Mouse (Mus musculus) MEL-GATA-1-ER (cell line): ENCODE data around the gene Tmem39b.
"Not testable (repeated sequence)": the region's sequence is repeated elsewhere in the genome, so short reads cannot be mapped to it uniquely, and the experiment has no call there.

Source experiments
- DNase-seq: peaks from one replicate; pipeline ENCODE4 v3.0.0-alpha.2; 2012; ENCODE audit warnings: low read depth; ENCODE audit errors: extremely low read depth

Tmem39b gene

DNA sequence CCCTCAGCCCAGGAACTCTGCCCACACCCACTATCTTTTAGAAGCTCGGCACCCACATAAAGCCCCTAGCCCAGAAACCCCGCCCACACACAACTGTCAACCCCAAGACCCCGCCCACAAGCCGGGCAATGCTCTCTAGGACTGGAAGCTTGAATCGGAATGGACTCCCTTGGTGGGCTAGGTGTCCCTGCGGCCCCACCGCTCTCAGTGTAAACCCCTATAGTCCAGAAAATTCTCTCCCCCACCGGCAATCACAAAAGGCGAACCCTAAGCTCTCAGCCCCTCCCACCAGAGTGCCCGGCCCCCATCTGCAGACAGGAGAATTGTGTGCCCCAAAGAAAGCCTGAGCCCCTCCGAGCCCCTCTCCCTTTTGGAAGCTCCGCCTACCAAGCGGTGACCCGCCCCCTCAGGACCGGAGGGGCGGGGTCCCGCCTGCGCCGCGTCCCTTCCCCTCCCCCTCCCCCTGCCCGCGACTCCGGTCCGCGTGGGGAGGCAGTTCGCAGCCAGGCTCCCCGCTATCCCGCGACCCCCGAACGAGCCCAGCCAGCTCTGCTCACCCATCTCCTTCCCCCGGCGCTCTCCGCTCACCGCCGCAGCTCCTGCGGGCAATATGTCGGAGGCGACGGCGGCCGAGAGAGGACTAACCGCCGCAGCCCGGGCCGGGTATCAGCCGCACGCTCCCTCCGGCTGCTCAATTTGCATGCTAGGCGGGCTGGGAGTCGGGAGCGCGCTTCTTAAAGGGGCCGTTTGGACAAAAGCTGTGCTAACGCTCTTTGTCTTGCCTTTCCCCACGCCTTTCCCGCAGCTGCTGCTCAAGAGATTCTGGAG, at the start of gene Tmem39b:
Gene Tmem39b, minus strand, starts transcription at position 681 of the 828 bp plus-strand sequence.
- peak; percentile 79 for DNase-seq

DNA sequence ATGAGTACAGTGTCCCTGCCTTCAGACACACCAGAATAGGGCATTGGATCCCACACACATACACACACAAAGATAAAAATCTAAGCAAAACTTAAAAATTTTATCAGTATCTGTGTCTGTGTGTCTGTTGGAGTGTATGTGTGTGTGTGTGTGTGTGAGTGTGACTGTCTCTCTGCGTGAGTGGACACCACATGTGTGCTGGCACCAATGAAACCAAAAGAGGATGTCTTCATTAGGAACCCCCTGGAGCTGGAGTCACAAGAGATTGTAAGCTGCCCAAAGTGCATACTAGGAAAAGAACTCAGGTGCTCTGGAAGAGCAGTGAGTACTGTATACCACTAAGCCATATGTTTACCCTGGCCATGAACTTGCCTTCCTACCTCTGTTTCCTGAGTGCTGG, 49.5 kb upstream of the Tmem39b start:
- no peak for DNase-seq

GRCm38 (mm10) chr4:129743494-129743893, 46.9 kb upstream of the Tmem39b start:
- no peak for DNase-seq

- DNase-seq: no peak
Observed at GRCm38 (mm10) chr4:129743010-129743390, 46.4 kb upstream of the Tmem39b start.

DNA sequence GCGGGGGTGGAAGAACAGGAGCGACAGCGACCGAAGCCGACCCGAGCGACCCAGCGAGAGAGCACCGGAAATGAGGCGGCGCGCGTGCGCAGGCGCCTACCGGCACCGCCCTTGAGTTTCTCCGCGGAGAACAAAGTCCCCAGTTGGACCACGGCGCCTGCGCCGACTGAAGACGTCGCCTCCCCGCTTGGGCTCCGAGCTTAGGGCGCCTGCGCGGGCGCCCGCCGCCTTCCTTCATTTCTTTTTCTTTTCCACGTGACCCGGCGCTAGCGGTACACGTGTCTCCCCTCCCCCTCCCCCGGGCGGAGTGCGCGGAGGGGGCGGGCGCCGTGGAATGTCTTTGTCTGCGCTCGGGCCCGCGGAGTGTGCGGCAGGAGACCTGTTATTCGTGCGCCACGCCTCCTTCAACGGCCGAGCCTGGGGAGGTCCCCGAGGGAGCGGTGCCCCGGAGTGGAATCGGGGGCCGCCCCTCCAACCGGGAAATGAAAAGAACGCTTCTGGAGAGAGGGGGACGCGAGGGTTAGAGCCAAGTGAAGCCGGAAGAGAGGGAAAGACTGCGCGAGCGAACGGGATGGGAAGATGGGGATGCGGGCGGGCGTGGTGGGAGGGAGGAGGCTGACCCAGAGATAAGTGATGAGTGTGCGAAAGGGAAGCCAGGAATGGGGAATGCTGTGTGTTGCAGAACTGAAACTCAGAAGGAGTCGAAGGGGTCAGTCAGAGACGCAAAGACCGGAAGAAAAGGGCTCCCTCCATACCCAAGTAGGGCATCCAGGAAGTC, 45.8 kb upstream of the Tmem39b start, which contains the start of gene Khdrbs1:
Gene Khdrbs1, minus strand, starts transcription at position 72 of the 778 bp plus-strand sequence.
- DNase-seq: peak; percentile 87

- no peak for DNase-seq
Observed at GRCm38 (mm10) chr4:129741974-129742231, 45.3 kb upstream of the Tmem39b start.

GRCm38 (mm10) chr4:129741251-129741973, 44.8 kb upstream of the Tmem39b start:
- no peak for DNase-seq

DNA sequence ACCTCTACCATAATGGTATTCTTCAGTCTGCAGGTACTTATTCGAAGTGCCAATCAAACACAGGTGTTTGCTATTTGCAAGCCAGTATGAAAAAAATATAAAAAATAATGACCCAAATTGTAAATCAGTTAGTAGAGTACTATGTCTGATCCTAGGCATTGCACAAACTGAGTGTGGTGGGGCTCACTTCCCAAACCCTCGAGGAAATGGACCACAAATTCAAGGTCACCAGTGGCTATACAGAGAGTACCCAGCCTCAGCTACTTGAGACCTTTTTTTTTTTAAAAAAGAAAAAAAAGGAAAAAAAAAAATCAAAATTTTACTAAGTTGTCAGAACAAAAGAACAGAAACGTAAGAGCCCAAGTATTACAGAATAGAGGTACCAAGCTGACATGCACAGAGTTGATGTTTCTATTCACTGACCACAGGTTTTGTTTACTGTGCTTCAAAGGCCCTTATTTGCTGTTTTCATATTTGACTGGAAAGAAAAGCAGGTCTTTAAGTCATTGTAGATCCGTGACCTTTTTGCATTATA, 42.5 kb upstream of the Tmem39b start:
- DNase-seq: no peak

- no peak for DNase-seq
Observed at GRCm38 (mm10) chr4:129736173-129736572, 39.5 kb upstream of the Tmem39b start.

DNA sequence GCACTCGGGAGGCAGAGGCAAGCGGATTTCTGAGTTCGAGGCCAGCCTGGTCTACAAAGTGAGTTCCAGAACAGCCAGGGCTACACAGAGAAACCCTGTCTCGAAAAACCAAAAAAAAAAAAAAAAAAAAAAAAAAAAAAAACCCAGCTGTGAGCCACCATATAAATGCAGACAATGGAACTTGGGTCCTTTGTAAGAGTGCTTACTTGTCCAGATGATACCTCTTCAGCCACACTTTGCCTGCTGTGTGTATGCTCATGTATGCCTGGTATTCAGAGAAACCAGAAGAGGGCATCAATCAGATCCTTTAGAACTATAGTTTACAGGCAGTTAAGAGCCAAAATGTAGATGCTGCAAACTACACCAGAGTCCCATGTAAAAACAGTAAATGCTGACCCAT, 38.8 kb upstream of the Tmem39b start:
- DNase-seq: not testable (repeated sequence)

DNA sequence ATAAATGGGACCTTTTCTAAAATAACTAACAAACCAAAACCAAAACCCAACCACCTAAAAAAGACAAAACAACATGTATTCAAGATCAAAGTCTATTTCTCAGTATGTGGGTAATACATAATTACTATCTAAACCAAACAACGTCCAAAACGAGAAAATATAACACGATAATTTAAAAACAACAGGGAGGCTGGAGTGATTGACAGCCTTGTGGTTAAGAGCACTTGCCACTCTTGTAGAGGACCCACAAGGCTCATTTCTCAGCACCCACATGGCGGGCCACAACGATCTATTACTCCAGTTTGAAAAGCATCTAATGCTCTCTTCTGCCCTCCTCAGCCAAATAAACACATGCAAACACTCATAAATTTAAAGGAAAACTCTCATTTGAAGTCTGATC, 34.8 kb upstream of the Tmem39b start:
- DNase-seq: no peak

GRCm38 (mm10) chr4:129716310-129716709, 19.7 kb upstream of the Tmem39b start:
- DNase-seq: no peak

DNA sequence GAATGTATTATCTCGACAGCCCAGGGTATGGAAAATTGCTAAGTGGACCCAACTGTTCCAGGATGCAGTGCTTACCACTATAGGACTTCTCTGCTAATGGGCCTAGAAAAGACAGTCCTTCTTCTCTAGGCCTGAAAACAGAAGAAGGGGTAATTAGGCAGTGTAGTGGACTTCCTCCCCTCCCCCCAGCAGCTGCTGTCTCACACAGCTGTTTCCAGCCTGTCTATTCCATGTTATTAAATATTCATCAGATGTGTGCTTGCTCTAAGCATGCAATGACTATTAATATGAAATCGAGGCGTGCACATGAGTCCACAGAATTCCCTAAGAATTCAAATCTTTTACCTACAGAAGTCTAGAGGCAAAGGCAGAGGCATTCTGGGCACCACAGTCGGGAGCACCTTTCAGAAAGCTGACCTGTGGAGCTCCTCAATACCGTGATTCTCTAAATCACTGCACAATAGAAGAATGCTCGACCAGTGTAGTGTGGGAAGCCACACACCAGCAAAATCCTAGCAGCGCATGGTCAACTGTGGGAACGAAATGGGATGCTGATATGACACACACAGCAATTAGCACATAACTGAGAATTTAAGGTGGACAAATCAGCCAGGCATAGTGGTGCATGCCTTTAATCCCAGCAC, 13.0 kb upstream of the Tmem39b start:
- DNase-seq: no peak

GRCm38 (mm10) chr4:129706750-129707149, 10.1 kb upstream of the Tmem39b start:
- DNase-seq: no peak

DNA sequence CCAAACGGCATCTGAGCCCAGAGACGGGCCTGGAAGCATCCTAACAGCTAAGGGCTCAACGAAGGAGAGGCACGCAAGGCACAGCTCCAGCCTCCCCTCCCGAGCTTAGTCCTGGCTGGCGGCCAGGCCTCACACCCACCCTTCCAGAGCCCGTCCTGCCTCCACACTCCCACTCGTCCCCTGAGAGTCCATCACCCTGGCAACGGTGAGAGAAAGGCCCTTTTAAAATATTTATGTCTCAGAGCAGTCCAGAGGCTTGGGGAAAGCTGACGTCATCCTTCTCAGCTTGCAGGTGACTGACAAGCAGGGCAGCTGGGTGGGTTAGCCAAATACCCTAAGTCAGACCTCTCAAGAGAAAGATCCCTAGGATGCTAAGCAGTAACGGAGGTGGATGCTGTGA, 5.8 kb upstream of the Tmem39b start:
- DNase-seq: no peak

DNA sequence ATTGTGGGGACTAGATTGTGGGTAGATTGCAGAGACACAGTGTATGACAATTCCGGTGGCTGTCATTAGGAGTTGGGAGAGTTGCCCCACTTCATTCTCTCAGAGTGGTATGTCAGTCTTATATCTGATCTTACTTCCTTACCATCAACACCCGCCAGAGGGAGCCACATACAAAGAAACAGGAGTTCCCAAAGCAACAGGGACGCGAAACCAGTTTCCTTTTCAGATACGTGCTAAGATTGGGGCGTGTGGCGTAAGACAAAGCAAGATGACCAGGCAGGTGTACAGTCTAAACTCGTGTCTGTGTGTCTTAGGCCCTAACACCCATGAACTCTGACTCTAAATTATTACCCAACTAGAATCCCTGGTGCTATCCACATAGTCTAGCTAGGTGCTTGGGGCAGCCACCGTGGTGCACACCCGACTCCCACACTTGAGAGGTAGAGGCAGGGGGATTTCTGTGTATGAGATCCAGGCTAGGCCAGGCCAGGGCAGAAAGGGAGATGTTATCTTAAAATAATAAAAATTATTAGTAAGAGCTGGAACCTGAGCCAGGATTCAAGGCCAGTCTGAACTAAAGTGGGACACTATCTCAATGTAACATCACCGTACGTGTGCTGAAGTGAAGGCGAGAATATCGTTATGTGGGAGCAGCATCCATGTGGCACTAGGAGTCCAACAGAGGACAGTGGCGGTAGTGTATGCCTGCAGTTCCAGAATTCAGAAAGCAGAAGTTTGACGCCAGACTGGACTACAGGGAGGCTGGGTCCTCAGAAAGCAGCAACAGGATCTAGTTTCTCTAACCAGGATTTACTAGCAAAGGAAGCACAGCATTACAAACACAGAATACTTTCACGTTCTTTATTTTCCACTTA, 5.1 kb upstream of the Tmem39b start:
- DNase-seq: peak; percentile 61

DNA sequence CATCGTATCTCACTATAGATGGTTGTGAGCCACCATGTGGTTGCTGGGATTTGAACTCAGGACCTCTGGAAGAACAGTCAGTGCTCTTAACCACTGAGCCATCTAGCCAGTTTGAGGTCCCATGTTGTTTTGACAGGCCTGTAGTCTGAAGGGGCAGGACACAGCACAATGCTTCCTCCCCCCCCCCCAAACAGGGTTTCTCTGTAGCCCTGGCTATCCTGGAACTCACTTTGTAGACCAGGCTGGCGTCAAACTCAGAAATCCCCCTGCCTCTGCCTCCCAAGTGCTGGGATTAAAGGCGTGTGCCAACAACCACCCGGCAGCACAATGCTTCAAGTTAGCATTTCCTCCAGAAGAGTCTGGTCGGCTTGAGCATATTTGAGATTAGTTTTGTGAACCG, 4.0 kb upstream of the Tmem39b start:
- not testable (repeated sequence) for DNase-seq

DNA sequence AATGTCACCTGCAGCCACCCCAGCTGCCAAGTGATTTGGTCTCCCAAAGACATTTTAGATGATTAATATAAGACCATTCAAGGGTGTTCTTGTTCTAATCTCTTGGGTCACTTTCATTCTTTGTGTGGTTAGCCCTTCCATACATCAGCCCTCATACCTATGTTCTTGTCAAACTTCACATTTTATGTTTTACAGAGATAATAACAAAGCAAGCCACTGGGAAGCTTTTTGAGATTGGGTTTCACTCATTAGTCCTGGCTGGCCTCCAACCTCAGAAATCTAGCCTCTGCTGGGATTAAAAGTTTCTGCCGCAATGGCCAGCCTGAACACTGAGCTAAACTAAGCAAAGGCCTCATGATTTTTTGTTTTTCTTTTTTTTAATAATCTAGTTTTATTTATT, 3.6 kb upstream of the Tmem39b start:
- no peak for DNase-seq

DNA sequence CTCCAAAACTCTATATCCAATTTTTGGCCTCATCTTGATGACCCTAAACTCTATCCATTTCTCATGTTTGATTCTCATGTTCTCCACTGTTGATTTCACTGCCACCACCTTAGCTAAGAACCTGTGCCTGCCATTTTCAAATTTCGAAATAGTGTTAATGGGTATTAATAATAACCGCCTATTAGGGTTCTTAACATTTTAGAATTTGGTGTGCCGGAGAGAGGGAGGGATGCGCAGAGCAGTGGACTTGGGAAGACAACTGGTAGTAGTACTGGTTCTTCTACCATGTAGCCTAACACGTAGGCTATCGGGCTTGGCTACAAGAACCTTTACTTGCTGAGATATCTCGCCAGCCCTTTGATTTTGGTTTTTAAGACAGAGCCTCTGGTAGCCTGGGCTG, 553 bp upstream of the Tmem39b start:
- no peak for DNase-seq

DNA sequence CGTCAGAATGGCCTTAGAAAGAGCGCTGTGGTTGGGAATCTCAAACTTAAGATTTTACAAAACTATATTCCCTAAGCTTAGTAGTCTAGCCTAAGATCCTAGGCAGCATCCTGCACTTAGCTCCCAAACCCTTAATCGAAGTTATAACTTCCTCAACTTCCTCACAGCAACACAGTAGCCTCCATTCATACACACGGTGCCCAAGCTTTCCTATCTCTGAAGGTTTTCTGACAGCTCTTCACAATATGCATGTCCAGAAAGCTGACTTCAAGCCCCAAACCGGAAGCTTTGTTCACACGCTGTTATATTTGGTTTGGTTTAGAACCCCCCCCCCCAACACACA, 852 bp downstream of the Tmem39b start:
- DNase-seq: peak; percentile 65

GRCm38 (mm10) chr4:129684531-129684930, 12.1 kb downstream of the Tmem39b start:
- DNase-seq: no peak
